Mouse (Mus musculus) ES-Bruce4 (cell line): ENCODE results near the gene Rab11a. TPM values are rescaled to one million over a fixed set of nuclear protein-coding genes. Genes with fewer than 3 reads are reported as not detected.

Source experiments
- H3K27ac ChIP-seq: 2 replicates; pipeline ENCODE4 v1.5.1; 2012; ENCODE audit warnings: low read length, inconsistent platforms; ENCODE audit not compliant: insufficient read depth
- H3K27me3 ChIP-seq: 2 replicates; pipeline ENCODE4 v1.6.1; 2012; ENCODE audit warnings: mild to moderate bottlenecking, low read length, inconsistent platforms; ENCODE audit not compliant: control insufficient read depth, poor library complexity, insufficient read depth, severe bottlenecking
- H3K36me3 ChIP-seq: 2 replicates; pipeline ENCODE4 v1.6.1; 2012; ENCODE audit warnings: inconsistent platforms, mild to moderate bottlenecking, low read length, moderate library complexity; ENCODE audit not compliant: control insufficient read depth, poor library complexity, insufficient read depth, severe bottlenecking
- H3K4me1 ChIP-seq: one replicate; pipeline ENCODE4 v1.8.1; 2011; ENCODE audit warnings: low read length; ENCODE audit not compliant: control insufficient read depth, insufficient read depth
- H3K4me3 ChIP-seq: 2 replicates; pipeline ENCODE4 v1.5.1; 2011; ENCODE audit warnings: low read depth, mild to moderate bottlenecking, low read length
- H3K9ac ChIP-seq: 2 replicates; pipeline ENCODE4 v1.6.1; 2012; ENCODE audit warnings: low read depth, mild to moderate bottlenecking, inconsistent platforms; ENCODE audit not compliant: poor library complexity, severe bottlenecking
- H3K9me3 ChIP-seq: replicated peaks from 2 replicates; pipeline ENCODE4 v1.6.1; 2012; ENCODE audit warnings: mild to moderate bottlenecking, low read length, inconsistent platforms; ENCODE audit not compliant: control insufficient read depth, poor library complexity, insufficient read depth, severe bottlenecking
- CTCF ChIP-seq: IDR thresholded peaks from one replicate; pipeline ENCODE4 v1.8.1; 2011; ENCODE audit warnings: low read depth, low read length
- EP300 ChIP-seq: IDR thresholded peaks from 2 replicates; pipeline ENCODE4 v1.6.1; 2011; ENCODE audit warnings: low read depth, low read length; ENCODE audit not compliant: insufficient read depth
- POLR2A ChIP-seq: IDR thresholded peaks from one replicate; pipeline ENCODE4 v1.8.1; 2011; ENCODE audit warnings: low read length; ENCODE audit not compliant: insufficient read depth
- polyA plus RNA-seq: library from polyadenylated mRNA; stranded (reverse); fragments of >200 nt; gene quantifications from 2 replicates; pipeline ENCODE4 v1.2.4, GENCODE M21; 2011; ENCODE audit warnings: low read depth; ENCODE audit not compliant: missing spikeins, insufficient read depth, insufficient read length

Rab11a gene
- polyA plus RNA-seq, 1 experiment = 222 TPM

DNA sequence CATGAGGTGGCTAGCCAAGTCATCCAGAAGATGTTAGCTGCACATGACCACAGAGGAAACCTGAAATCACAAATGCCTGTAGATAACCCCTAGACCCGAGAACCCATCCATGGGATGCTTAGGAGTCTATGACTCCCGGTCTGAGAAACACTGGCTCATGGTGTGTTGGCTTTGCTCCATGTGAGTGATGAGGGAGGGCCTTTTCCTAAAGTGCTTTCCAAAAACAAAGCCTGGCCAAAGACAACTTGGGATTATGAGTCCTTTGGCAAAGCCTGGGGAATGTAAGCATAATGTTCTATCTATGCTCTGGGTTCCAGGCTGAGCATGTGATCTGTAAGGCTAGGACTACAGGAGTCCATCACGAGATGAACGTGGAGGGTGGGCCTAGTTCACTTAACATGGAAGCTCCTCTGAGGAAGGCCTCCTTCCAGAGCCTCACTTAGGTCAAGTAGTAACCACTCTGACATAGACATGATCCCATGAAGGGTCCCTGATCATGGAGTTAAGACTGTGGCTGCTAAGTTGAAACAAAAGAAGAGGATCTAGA is 40.0 kb upstream of the Rab11a start:
- Histone ChIP-seq H3K27me3 (no peaks in the 10 kb centered on the region), H3K27ac (no peak overlapping the region), H3K4me1 (no peaks in the 10 kb centered on the region), H3K9me3 (no peaks in the 10 kb centered on the region), H3K36me3 (no peaks in the 10 kb centered on the region), H3K4me3 (no peak overlapping the region), H3K9ac (no peak overlapping the region)
- TF ChIP-seq POLR2A = no peak
- no peak for TF ChIP-seq CTCF
- no peak for TF ChIP-seq EP300

DNA sequence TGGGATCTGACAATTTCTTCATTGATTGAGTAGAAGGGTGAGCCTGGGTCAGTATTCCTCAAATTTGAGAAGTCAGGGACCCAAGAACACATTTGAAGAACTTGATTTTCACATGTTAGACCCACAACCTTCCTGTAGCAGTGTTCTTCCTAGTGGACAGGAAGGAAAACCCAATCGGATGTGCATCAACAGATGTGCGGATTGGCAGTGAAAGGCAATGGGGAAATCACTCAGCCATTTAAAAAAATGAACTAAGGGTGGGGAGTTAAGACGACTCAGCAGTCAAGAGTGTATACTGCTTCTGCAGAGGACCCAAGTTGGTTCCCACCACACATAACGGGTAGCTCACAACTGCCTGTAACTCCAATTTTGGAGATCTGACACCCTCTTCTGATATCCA is 37.9 kb upstream of the Rab11a start:
- H3K27me3 ChIP-seq = no peaks in the 10 kb centered on the region
- TF ChIP-seq POLR2A = no peak
- TF ChIP-seq CTCF = no peak
- no peak for TF ChIP-seq EP300
- H3K9me3 ChIP-seq = no peaks in the 10 kb centered on the region
- H3K4me1 ChIP-seq = no peaks in the 10 kb centered on the region
- H3K4me3 ChIP-seq = no peak overlapping the region
- H3K36me3 ChIP-seq = no peaks in the 10 kb centered on the region
- H3K27ac ChIP-seq = no peak overlapping the region
- no peak overlapping the region for H3K9ac ChIP-seq

DNA sequence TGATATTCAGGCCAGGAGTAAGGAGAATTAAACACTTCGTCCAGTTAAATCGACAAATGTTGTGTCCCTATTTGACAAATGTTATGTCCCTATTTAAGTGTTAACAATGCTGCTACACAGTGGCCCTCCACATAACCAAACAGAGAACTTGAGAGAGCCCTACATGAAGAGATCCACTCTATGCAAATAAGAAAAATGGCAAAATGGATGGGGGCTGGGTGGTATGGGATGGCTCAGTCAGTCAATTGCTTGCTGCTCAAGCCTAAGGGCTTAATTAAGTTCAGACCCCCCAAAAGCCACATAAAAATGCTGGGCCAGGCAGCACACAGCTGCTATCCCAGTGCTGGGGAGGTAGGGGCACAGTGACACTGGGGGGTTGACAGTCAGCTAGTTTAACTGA is 37.3 kb upstream of the Rab11a start:
- Histone ChIP-seq H3K27me3 (no peaks in the 10 kb centered on the region), H3K36me3 (no peaks in the 10 kb centered on the region), H3K27ac (no peak overlapping the region), H3K9me3 (no peaks in the 10 kb centered on the region), H3K9ac (no peak overlapping the region), H3K4me1 (no peaks in the 10 kb centered on the region), H3K4me3 (no peak overlapping the region)
- no peak for TF ChIP-seq CTCF
- TF ChIP-seq POLR2A = no peak
- TF ChIP-seq EP300 = no peak

DNA sequence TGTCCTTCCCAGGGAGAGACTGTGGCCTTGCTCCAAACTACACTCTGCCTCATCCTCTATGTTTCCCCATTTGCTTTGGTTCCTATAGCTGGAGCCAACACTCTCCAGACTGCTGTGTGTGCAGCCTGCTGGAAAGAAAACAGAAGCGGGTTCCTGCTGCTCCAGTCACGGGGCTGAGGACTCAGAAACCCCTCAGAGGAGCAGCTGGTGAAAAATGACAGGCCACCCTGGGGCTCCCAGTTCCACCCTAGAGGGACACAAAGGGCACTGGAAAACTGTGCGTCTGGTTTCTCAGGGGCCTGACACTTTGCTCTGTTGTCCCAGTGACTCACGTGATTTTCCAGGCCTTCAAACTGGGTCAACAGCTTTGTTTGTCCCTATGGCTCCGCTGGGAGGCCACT is 36.9 kb upstream of the Rab11a start:
- Histone ChIP-seq H3K27me3 (no peaks in the 10 kb centered on the region), H3K9ac (no peak overlapping the region), H3K27ac (no peak overlapping the region), H3K4me1 (no peaks in the 10 kb centered on the region), H3K4me3 (no peak overlapping the region), H3K36me3 (no peaks in the 10 kb centered on the region), H3K9me3 (no peaks in the 10 kb centered on the region)
- TF ChIP-seq POLR2A (no peak), EP300 (no peak), CTCF (no peak)

GRCm38 (mm10) chr9:64773936-64774335 is 36.4 kb upstream of the Rab11a start:
- no peak overlapping the region for H3K27ac ChIP-seq
- no peaks in the 10 kb centered on the region for H3K9me3 ChIP-seq
- TF ChIP-seq EP300 (no peak), CTCF (peak; percentile 5)
- H3K27me3 ChIP-seq = no peaks in the 10 kb centered on the region
- H3K4me3 ChIP-seq = no peak overlapping the region
- H3K4me1 ChIP-seq = no peaks in the 10 kb centered on the region
- H3K9ac ChIP-seq = no peak overlapping the region
- H3K36me3 ChIP-seq = no peaks in the 10 kb centered on the region

GRCm38 (mm10) chr9:64773254-64773653 is 35.7 kb upstream of the Rab11a start:
- H3K4me1 ChIP-seq = no peaks in the 10 kb centered on the region
- no peaks in the 10 kb centered on the region for H3K36me3 ChIP-seq
- H3K27ac ChIP-seq = no peak overlapping the region
- no peak overlapping the region for H3K9ac ChIP-seq
- H3K9me3 ChIP-seq = no peaks in the 10 kb centered on the region
- H3K27me3 ChIP-seq = no peaks in the 10 kb centered on the region
- no peak overlapping the region for H3K4me3 ChIP-seq
- no peak for TF ChIP-seq POLR2A
- TF ChIP-seq CTCF = no peak
- no peak for TF ChIP-seq EP300

- no peaks in the 10 kb centered on the region for H3K36me3 ChIP-seq
- H3K4me1 ChIP-seq = no peaks in the 10 kb centered on the region
- no peaks in the 10 kb centered on the region for H3K9me3 ChIP-seq
- H3K27me3 ChIP-seq = no peaks in the 10 kb centered on the region
- no peak overlapping the region for H3K4me3 ChIP-seq
- no peak overlapping the region for H3K9ac ChIP-seq
- no peak for TF ChIP-seq CTCF
- no peak for TF ChIP-seq POLR2A
- no peak for TF ChIP-seq EP300
- no peak overlapping the region for H3K27ac ChIP-seq
These were observed 33.7 kb upstream of the Rab11a start for GRCm38 (mm10) chr9:64771236-64771635.
